Mouse (Mus musculus) heart, embryonic 10.5 days (tissue): ENCODE measurements at regions not wholly inside any gene's neighbourhood (a gene's known extent, or its start where the extent isn't known, plus 50 kb on each side); places are given as distances from the start of the nearest gene placed in this dataset.
A peak's percentile ranks its signal among the peaks of the same experiment; 100 is the strongest.

ENCODE experiments used
- DNase-seq: peaks from one replicate; pipeline ENCODE4 v3.0.0-alpha.2; 2017; ENCODE audit warnings: low spot score
- H3K27ac ChIP-seq: fragments of 300-500 bp; sonication (generic); 2 replicates; pipeline ENCODE4 v1.5.1; 2016; ENCODE audit warnings: mild to moderate bottlenecking
- H3K27me3 ChIP-seq: fragments of 300-500 bp; sonication (generic); 2 replicates; pipeline ENCODE4 v1.6.1; 2016; ENCODE audit warnings: mild to moderate bottlenecking; ENCODE audit not compliant: poor library complexity, insufficient read depth, severe bottlenecking
- H3K36me3 ChIP-seq: fragments of 300-500 bp; sonication (generic); 2 replicates; pipeline ENCODE4 v1.6.1; 2016; ENCODE audit warnings: mild to moderate bottlenecking, moderate library complexity
- H3K4me1 ChIP-seq: fragments of 300-500 bp; sonication (generic); 2 replicates; pipeline ENCODE4 v1.6.1; 2016; ENCODE audit warnings: mild to moderate bottlenecking
- H3K4me3 ChIP-seq: fragments of 300-500 bp; sonication (generic); 2 replicates; pipeline ENCODE4 v1.5.1; 2016; ENCODE audit warnings: mild to moderate bottlenecking, moderate library complexity
- H3K9me3 ChIP-seq: fragments of 300-500 bp; sonication (generic); 2 replicates; pipeline ENCODE4 v1.6.1; 2016; ENCODE audit warnings: mild to moderate bottlenecking, moderate library complexity
- WGBS: fragments of 180-500 bp; shearing (Covaris S2); methylation state at CpG from one replicate; pipeline ENCODE4 v1.1.7; 2016; 5-methylcytosine and 5-hydroxymethylcytosine counted together

- Histone ChIP-seq H3K36me3 (no peaks in the 10 kb centered on the region), H3K4me3 (no peak overlapping the region), H3K4me1 (peaks cover 13% of the 10 kb centered on the region), H3K27ac (no peak overlapping the region), H3K9me3 (no peaks in the 10 kb centered on the region), H3K27me3 (no peaks in the 10 kb centered on the region)
- DNase-seq = no peak
- 84% methylated on average over 4 of the region's 4 CpGs for WGBS
These were observed 55.9 kb upstream of the Fmod start for GRCm38 (mm10) chr1:133981185-133981584.

- Histone ChIP-seq H3K27ac (peak overlapping the region; percentile 36), H3K36me3 (no peaks in the 10 kb centered on the region), H3K4me3 (no peak overlapping the region), H3K9me3 (no peaks in the 10 kb centered on the region), H3K4me1 (peaks cover 13% of the 10 kb centered on the region), H3K27me3 (no peaks in the 10 kb centered on the region)
- WGBS = 55% methylated on average over 11 of the region's 11 CpGs
- DNase-seq = no peak
These were observed 57.2 kb upstream of the Prelp start for GRCm38 (mm10) chr1:133978271-133978988.

DNA sequence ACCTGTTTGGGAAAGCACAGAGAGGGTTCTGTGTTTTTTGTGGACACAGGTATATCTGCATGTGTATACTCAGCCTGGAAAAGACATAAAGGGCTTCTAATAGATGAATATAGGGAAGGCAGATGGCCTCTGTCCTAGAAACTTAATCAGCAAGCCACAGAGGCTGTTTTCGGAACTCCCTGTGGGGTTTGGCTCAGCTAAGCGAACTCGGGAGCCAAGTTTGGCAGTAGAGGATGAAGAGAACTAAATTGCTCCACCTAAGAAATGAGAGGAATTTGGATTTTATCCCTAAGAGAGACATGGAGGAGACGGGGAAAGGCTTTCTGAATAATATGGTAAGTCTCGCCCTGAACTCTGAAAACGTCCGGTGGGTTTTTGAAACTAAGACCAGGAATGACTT, 56.0 kb upstream of the Prelp start:
- Histone ChIP-seq H3K27me3 (no peaks in the 10 kb centered on the region), H3K27ac (no peak overlapping the region), H3K4me1 (peaks cover 13% of the 10 kb centered on the region), H3K36me3 (no peaks in the 10 kb centered on the region), H3K9me3 (no peaks in the 10 kb centered on the region), H3K4me3 (no peak overlapping the region)
- WGBS = 86% methylated on average over 7 of the region's 7 CpGs
- no peak for DNase-seq

DNA sequence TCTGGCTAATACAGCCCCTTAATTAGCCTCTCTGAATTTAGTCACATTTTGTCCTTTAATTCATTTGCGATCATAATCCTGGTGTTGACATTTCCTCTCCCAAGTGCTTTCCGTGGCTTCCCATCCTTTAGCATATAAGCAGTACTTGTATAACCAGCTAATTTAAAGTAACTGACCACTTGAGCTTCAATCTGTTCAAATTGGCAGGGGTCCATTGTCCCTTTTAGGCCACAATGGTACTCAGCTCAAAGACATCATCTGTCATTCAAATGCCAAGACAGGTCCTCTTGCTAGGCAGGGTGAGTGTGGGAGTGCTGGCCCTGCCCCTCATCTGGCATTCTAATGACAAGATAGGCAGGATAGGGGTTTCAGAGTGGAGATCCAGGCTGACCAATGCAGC, 52.6 kb upstream of the Prelp start:
- Histone ChIP-seq H3K27ac (no peak overlapping the region), H3K27me3 (no peaks in the 10 kb centered on the region), H3K36me3 (no peaks in the 10 kb centered on the region), H3K4me3 (no peak overlapping the region), H3K9me3 (no peaks in the 10 kb centered on the region), H3K4me1 (peaks cover 16% of the 10 kb centered on the region)
- DNase-seq = no peak
- 85% methylated on average over 2 of the region's 2 CpGs for WGBS

- Histone ChIP-seq H3K9me3 (no peaks in the 10 kb centered on the region), H3K27ac (no peak overlapping the region), H3K36me3 (no peaks in the 10 kb centered on the region), H3K4me3 (no peak overlapping the region), H3K4me1 (peaks cover 19% of the 10 kb centered on the region), H3K27me3 (no peaks in the 10 kb centered on the region)
- no peak for DNase-seq
- 34% methylated on average over 3 of the region's 3 CpGs for WGBS
These were observed 50.1 kb upstream of the Prelp start for GRCm38 (mm10) chr1:133971290-133971689.
